Mouse (Mus musculus): ENCODE data around the gene Sytl2.

Gene Sytl2

DNA sequence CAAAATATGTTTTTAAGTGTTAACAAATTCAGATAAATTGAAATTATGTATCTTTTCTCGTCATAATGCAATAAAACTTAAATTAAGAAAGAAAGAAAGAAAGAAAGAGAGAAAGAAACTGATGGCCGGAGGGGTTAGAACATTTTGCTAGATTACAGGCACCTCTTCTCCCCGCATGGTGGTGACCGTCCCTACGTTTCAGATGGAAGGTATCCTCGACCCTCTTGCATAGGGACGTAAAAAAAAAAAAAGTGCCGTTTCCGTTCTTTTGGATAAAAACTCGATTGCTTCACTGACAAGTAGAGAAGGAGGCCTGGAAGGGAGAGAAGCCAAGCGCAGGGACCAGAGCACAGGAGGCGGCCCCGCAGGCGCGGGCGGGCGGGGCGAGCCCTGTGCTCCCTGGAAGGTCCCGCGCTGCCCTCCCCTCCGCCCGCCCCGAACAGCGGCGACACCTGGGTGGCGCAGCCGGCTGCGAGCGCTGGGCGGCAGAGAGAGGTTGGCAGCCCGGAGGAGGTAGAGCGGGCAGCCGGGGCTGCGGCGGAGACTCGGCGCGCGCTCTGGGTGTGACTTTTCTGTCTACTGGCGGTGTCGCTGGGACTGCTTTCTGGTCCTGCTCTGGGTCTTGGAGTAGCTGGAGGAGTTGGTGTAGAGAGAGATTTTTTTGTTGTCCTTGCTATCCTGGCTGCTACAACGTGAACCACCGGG, at the start of gene Sytl2:
Gene Sytl2, plus strand, starts transcription at position 311 of the 705 bp plus-strand sequence.
- DNase-seq: peak; percentile 76

DNA sequence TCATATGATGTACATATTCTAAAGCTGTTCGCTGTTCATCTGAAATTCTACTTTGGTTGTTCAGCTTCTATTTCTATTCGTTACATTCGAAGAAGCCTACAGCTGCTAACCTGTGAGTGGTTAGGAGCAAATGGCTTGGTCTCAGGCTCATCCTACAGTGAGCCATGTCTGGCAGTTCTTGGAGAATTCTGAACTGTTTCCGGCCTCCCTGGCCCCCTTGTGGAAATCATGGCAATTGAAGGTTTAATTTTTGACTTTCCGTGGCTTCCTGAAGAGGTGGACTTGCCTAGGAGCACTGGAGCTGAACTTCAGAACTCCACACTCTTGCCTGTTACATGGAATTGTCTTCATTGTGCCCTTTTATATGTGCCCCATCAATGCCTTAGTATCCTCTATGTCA, 49.1 kb upstream of the Sytl2 start:
- DNase-seq: no peak

DNA sequence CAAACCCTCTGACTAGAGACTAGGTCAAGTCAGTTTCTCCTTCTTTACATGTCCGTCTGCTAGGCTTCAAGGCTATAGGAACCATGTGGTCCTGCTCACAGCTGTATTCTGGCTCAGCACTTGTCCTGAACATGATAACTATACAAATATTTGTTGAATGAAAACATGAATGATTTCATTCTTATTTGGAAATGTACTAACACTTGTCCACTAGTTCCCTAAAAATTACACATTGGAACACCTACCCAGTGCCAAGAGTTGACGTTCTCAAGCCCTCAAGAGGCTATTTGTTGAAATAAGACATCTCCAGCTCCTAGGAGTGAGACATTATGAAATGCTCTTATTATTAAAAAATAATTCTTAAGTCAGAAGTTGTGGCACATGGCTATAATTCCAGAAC, 43.4 kb upstream of the Sytl2 start:
- peak; percentile 19 for DNase-seq

DNA sequence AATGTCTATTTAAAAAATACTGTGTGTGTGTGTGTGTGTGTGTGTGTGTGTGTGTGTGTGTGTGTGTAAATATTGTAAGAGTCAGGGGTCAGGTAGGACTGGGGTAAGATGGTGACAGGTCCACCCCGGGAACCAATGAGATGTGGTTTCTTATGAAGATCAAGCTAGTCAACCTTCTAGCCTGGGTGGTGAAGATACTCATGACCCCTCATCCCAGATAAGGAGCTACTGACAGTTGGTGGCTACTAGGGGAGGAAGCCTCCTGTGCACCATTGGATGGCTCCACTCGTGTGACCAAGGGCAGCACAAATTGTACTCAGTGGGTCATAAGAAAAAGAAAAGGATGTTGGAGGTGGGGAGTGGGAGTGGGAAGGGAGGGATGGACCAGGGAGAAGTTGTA, 42.2 kb upstream of the Sytl2 start:
- no peak for DNase-seq

DNA sequence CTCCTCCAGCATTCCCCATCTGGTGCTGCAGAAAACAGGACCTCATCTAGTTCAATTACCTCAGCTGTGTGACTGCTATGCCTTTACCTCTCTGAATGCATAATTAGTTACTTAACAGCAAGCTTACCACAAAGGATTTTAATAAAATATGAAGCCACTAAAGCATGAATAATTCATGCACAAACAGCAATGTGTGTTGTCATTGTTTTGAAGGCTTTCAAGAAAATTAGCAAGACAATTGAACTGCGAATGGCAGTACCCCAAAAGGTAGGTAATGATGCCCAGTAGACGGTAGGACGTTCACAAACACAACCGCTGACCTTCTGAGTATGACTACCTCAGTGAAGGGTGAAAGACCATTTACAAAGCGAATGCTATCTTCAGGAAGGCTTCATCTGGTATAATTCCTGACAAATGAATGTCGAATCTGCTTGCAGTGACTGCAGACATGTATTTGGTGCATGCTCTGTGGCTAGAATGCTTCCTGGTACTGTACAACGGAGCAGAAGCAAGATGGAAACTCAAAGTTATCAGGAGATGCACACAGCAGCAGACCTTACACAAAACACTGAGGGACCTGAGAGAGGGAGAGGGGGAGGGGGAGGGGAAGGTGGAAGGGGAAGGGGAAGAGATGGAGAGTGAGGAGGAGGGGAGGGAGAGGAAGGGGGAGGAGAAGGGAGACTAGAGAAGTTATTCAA, 40.0 kb upstream of the Sytl2 start:
- no peak for DNase-seq

DNA sequence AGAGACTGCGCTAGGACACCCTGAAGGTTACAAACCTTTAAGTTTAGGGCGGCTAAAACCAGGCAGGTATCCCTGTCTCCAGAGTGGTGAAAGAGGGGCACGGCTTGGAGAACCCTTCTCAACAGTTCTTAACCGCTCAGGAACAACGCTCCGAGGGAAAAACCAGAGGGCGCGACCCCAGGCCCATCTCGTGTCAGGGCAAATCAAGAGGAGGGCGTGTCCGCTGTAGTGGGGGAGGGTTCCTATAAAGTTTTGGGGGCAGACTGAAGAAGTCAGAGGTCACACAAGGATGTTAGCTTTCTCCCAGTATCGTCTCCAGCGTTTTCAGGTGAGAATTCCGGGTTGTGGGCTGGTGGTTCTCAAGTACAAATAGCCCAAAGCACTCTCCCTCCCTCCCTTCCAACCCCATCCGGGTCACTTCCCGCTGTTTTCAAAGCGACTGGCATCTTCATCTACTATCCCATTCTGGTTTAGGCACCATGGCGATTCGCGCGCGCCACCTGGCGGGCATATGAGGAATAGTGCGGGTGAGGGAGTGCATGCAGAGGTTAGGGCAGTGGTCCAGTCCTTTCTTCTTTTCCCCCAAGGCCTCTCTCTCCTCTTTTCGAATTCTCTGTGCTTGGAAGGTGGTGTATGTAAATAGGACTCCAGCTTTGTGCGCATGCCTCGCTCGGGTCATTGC, 36.6 kb upstream of the Sytl2 start, which contains the start of gene Ccdc83:
Gene Ccdc83, minus strand, starts transcription at position 489 of the 682 bp plus-strand sequence.
- peak; percentile 80 for DNase-seq

DNA sequence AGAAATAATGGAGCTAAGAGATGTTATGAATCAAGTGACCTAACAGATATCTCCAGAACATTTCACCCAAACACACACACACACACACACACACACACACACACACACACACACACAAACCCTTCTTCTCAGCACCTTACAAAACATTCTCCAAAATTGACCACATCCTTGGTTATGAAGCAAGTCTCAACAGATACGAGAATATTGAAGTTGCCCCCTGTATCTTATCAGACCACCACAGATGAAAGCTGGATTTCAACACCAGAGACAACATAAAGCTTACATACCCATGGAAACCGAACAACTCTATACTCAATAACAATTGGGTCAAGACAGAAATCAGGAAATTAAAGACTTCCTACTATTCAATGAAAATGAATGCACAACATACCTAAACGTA, 31.9 kb upstream of the Sytl2 start:
- no peak for DNase-seq

DNA sequence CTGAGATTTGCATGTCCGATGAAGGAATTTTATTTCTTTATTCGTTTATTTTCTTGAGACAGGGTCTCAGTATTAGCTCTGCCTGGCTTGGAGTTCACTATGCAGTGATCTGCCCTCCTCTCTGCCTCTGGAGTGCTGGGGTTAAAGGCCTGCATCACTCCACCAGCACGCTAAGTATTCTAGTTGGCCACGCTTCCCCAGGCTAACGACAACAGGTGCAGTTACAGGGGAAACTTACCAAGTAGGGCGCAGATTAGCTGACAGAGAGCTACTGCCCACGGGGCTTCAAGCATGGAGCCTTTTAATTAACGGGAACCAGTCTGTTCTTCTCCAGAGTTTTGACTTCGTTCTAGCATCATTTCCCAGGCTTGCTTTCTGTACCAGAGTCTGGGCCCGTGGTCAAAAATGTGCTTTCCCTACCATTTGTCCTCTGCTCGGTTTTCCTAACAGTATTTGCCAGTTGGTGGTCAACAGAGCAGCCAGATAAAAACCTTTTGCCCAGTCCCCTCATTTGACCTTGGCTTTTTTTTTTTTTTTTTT, 27.4 kb upstream of the Sytl2 start:
- no peak for DNase-seq

DNA sequence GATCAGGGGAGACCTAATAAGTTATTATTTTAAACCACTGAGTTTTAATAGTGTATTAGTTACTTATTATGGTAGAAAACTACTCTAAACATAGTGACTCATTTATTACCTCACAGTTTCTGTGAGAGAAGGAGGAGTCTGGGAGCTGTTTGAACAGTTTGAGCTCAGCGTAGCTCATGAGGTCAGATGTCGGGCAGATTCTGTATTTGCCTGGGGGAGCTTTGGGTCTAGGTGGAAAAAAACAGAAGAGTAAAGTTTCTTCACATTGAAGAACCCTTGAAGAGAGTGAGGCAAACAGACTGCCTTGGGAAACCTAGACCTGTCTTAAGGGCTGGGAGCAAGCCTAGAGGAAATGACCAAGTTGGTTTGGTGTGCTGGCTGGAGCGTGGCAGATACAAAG, 24.8 kb upstream of the Sytl2 start:
- DNase-seq: no peak

DNA sequence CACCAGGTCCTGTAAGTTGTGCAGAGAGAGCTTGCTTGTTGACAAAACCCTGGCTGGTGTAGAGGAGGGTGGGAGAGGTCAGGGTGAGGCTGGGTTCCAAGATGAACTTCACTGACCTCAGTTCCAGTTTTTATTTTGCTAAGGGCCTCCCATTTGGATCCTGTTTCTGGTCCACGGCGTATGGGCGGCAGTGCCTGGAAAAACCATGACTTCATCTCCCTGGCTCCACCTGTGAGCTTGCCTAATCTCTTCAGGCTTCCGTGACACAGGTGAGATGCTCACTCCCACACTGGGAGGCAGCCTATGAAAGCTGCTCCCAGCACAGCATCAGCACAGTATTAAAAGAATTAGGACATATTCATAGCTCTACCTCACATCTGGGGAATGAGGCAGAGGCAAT, 24.3 kb upstream of the Sytl2 start:
- no peak for DNase-seq

DNA sequence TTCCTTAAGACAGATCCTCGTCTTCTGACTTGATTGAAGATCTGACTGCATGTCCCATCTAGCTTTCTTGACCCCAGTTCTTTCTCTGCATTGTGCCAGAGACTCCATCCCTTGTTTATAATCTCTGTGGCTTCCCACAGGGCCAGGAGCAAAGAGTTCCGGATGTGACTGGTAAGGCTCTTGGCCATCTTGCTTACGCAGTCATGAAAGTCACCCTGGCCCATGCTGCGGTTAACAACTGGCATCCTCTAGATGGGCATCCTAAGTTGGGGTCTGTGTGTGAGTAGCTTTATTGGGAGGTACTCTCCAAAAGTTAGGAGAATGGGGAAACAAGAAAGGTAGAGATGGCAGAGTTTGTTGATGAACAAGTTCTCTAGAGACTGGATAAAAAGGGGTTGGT, 22.9 kb upstream of the Sytl2 start:
- DNase-seq: no peak

DNA sequence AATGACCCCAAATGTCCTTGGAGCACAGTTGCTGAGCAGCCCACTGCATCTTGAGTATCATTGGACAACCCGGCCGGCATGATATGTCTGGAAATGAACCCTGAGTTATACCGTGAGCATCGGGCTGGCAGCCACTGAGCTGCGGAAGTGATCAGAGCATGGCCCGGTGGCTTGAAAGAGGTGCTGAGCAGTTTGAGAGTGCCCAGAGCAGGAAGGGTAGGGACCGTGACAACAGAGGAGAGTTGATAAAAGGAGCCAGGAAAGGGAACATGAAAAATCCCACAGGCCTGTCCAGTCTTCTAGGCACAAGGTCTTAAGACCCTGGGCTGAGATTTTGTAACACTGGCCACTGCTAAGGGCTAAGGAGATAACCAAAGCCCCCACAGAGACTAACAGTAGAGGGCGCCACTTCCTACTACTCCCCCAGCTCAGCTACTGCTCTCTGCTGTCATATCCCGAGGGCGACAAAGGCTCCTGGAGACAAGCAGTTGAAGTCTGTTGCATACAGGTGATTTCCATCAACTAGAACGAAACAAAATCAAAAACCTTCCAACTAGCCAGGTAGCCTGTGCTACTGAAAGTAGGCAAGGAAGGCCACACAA, 21.7 kb upstream of the Sytl2 start:
- DNase-seq: peak; percentile 68

DNA sequence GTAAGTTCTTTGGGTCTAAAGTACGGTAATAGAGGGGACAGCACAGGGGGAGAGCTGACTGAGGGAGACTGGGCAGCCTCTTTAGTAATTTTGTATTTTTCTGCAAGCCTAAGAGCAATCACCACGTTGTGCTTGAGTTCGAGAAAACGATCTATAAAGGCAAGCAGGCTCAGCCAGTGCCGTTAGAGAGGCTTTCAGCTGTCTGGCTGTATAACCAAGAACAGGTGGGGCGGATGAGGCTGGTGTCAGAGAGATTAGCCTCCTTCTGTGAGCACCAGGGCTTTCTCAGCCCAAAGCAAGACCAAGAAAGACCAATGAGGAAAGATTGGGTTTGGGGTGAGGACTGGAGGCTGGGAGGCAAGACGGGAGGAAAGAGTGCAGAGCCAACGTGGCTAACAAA, 21.2 kb upstream of the Sytl2 start:
- DNase-seq: no peak

DNA sequence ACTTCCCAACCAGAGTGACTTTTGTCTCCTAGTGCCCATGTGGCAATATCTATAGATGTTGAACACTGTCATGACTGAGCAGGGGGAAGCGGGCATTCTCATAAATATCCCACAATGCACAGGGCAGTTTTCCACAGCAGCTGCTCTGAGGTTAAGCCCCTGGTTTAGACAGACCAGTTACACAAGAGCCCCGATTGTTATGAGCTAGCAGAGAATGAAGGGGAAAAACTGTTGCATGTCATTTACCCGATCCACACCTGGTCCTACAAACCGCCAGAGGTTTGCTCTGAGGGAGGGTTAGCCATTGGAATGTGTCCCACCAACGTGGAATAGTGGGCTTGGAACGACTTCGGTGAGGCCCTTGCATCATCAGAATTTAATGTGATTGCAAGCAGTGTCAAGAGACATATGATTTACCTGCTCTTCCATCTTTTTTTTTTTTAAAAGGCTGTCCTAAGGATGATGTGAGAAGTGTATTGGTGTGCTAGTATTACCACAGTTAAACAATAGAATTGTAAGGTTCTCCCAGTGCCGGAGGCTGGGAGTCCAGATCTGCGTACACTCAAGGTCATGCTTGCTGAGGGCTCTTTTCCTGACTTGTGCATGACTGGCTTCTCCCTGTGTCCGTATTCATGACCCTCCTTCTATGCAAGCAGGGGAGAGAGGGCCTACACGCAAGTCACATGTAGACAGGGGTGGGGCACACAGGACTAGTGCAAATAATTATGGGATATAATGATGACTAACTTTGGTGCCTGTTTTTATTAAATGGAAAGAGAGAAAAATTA, 20.1 kb upstream of the Sytl2 start:
- no peak for DNase-seq

DNA sequence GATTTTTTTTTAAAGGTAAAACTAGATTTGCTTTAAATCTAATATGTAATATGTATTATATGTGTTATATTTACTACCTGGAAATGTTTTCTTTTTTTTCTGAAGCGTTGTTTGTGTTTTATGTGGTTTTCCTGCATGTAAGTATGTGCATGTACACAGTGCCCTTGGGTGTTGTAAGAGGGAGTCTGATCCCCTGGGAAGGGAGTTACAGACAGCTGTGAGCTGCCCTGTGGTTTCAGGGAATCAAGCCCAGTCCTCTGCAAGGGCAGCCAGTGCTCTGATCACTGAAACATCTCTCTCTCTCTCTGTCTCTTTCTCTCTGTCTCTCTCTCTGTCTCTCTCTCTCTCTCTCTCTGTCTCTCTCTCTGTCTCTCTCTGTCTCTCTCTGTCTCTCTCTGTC, 19.3 kb upstream of the Sytl2 start:
- no peak for DNase-seq

DNA sequence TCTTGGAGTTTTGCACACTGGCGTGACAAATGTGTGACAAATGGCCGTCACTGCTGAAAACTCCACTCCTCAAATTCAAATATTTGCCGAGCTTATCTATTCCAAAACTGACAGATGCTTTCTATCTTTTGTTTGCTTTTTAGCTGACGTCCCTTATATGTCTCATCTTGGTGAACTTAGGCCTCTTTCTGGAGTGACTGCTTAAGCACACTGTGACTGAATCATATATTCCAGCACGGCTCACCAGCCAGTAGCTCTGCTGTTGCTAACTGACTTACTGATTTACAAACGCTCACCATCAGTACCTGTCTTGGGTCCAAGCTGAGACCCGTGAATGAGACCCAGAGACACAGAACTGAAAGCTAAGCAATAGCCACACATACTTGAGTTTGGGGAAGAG, 17.3 kb upstream of the Sytl2 start:
- no peak for DNase-seq

DNA sequence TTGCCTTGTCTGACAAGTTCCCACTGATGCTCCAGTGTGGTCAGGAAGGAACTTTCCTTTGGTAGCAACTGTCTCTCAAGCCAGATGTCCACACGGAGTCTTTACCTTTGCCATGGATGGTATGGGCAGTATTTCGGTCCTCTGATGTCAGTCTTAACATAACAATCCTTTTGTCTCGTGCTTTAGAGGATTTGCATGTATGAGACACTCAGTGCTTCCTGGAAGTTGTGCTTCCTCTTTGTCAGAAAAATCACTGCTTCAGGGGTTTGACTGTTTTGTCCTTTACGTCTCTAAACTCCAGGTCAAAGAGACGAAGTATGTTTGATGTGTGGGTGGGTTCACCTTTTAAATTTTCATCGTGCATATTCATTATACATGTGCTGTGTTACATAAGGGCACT, 10.2 kb upstream of the Sytl2 start:
- DNase-seq: no peak

DNA sequence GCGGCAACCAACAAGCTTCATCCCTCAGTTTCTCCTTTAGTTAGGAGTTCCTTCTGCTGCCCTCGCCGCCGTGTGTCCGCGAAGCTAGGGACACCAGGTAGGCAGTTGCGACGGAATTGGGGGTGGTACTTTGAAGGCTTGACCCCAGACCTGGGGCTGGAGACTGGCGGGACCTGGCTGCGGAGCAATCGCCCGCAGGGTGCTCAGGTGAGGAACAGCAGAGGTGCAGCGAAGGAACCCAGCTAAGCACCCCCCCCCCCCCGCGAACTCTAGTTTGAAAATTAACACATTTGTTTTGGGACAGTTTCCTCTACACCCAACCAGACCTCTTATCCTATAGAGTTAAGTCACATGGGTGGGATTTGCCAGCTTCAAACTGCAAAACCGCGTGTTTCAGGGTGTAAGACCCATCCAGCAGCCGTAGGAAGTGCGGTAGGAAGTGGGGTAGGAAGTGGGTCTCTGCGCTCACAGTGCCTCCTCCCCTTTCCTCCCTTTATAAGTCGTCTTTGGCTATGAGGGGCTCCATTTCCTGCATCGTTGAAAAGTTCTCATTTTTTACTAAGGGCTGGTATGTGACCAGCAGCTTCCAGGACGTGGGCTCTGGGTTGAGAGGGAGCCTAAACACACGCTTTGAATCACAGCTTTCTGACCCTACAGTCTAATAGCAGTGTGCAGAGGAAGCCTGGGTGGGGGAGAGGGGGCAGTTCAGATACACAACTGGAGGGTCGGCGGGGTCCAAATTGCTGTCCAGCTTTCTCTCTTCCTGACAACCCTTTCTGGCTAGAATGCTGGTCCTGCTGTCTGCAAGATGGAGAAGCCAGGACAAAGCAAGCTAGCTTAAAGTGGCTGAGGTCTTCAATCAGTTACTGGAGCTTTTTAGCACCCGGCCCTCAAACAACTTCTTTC, 848 bp downstream of the Sytl2 start:
- DNase-seq: no peak

DNA sequence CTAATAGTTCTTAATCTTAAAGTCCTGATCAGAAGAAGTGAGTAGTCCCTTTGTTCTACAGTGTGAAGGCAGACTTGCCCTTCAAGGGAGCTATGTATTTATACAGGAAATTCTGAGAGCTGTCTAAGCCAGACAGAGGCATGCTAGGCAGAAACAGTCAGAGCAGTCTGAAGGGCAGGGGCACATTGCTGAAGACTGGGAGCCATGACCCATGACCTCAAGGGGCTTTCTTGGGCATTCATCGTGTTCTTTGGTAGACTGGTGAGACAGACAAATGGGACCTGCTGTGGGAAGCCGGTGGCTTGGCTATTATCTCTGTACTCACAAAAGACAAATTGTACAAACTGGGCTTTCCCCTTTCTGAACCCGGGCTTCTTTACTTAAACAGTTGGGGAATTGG, 4.0 kb downstream of the Sytl2 start:
- DNase-seq: peak; percentile 17

DNA sequence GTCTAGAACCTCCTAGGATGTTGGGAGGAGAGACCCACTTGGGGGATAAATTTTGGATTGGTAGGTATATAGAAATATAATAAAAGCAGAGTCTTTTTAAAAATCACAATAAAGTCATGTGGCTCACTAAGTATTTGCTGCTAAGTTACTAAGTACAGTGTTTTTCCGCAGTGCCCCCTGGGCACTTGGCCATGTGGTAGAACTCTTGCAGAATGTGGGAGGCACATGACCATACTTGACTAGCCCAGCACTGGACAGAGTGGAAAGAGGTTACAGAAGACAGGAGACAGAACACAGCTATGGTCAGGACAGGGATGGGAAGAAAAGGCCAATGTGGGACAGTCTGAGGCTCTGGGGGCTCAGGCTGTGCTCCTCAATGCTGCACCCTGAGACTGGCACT, 4.9 kb downstream of the Sytl2 start:
- peak; percentile 37 for DNase-seq

DNA sequence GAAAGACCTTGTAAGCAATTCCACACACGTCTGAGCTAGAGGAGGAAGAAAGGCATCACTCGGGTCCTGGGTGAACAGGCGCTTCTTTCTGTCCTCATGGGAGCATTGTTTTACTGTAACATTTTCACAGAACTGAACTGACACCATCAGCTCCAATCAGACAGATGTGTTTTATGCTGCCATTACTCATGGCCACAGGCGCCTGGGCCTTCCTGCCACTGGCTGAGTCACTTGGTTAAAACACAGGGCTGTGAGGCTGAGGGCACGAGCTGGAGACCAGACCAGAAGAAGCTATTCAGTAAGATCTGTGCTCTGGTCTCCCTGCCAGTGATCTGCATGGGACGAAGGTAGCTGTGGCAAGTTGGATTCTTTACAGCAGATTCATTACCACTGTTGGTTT, 6.0 kb downstream of the Sytl2 start:
- DNase-seq: no peak
